Mouse (Mus musculus): ENCODE measurements around the gene Ctsl. TPM values are rescaled to one million over a fixed set of nuclear protein-coding genes. Genes with fewer than 3 reads are reported as not detected.

Ctsl gene
- polyA plus RNA-seq, 1 experiment from 2014 or later, result 213 TPM

Other genes starting within 250 kb of the Ctsl start
- gene Slc35d2, start 241.5 kb downstream of the Ctsl start, polyA plus RNA-seq (2014; fragmentation: Nextera tagmentation; extraction: Ambion mirVana), result 5.7 and 8.7 TPM in 2 replicates
- gene Zfp367, start 217.7 kb downstream of the Ctsl start, polyA plus RNA-seq (2014; fragmentation: Nextera tagmentation; extraction: Ambion mirVana), result 22.2 and 23.0 TPM in 2 replicates
- gene Habp4, start 209.1 kb downstream of the Ctsl start, polyA plus RNA-seq (2014; fragmentation: Nextera tagmentation; extraction: Ambion mirVana), result 29.8 and 30.6 TPM in 2 replicates
- 12.7 and 14.7 TPM in 2 replicates for gene Cdc14b, start 95.6 kb downstream of the Ctsl start, polyA plus RNA-seq (2014; fragmentation: Nextera tagmentation; extraction: Ambion mirVana)
- gene Aaed1, start 58.2 kb downstream of the Ctsl start, polyA plus RNA-seq (2014; fragmentation: Nextera tagmentation; extraction: Ambion mirVana), result 30.1 and 31.8 TPM in 2 replicates
- gene Cdk20, start 61.4 kb upstream of the Ctsl start, polyA plus RNA-seq (2014; fragmentation: Nextera tagmentation; extraction: Ambion mirVana), result 11.0 and 11.6 TPM in 2 replicates
- gene Fam240b, start 126.9 kb upstream of the Ctsl start, polyA plus RNA-seq (2014; fragmentation: Nextera tagmentation; extraction: Ambion mirVana), result not detected in 2 replicates

All from embryonic facial prominence, embryonic 14.5 days (tissue).